Mouse (Mus musculus): ENCODE data around the gene Dnaja4. TPM values are rescaled to one million over a fixed set of nuclear protein-coding genes. Genes with fewer than 3 reads are reported as not detected.

Gene Dnaja4
- total RNA-seq, 2 experiments from 2014 or later = 82.3 to 91.1 TPM

DNA sequence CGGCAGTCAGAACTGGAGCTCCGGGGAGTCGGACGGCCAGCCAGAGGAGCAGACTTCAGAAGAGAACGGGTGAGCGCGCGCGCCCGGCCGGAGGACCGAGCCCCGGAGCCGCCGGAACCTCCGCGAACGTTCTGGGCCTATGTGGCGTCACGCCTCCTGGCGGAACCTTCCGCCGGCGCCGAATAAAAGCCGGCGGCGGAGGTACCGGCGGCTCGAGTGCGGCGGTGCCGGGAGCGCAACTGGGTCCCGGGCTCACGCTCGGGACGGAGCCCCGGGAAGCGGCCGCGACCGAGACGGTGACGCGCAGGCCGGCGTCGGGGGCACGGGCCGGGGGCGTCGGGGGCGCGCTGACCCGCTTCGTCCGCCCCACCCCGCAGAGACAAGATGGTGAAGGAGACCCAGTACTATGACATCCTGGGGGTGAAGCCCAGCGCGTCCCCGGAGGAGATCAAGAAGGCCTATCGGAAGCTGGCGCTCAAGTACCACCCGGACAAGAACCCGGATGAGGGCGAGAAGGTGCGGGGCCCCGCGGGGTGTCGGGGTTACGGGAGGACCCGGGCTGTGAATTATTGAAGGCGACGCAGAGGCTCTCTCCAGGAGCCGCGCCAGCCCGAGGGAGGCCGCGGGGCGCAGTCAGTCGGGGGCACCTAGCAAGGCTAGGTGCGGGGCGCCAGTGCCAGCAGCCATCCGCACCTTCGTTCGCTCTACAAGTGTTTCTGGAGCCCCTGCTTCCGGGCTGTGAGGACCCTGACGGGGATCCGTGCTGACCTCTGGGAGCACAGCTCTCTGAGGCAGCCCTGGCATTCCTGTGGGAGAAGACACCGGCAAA lies 886 bp downstream of the Dnaja4 start:
- DNase-seq = peak; percentile 89

DNA sequence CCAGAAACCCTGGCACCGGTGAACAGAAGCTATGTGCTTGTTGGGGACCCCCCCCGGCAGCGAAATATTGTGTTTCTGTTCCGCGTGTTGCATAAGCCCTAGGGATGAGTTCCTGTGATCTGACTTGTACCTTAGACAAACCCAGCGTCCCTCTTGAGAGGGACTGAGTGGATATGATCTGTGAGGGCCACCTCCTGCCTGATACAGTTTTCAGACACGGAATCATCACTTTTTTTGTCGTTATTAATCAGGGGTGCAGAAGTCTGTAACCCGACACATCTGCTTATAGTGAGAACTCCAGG lies 1.5 kb downstream of the Dnaja4 start:
- DNase-seq = peak in 1 of 2 experiments; percentile 69

DNA sequence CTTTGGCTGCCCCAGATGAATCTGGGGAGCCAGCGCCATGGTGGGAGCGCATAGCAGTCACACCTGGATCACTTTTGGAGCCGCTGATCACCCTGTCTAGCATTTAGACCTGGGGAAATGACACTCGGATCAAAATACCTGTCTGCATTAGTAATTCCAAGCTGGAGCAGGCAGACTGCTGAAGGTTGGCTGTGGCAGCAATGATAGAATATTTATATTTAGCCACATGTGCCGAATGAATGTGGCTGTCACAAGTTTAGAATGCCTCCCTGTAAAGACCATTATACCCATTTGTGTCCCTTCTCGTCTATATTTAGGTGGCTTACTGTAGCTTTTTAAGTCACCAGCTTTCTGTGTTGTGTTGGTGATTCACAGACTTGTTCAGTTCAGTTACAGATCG lies 2.1 kb downstream of the Dnaja4 start:
- peak; percentile 42 to 48 for DNase-seq

DNA sequence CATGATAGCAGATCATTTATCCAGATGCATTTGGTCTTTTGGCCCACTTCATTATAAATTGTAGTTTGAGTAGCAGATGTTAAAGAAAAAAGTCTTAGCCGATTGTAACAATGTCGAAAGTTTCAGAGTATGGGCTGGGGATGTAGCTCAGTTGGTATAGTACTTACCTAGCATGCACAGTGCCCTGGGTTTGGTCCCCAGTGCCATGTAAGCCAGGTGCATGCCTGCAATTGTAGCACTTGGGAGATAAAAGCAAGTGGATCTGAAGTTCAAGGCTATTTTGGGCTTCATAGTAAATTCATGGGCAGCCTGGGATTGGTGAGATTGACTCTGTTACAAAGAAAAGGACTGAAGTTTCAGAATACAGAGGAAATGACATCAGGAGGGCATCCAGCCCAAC lies 3.9 kb downstream of the Dnaja4 start:
- DNase-seq = peak in 1 of 2 experiments; percentile 22

DNA sequence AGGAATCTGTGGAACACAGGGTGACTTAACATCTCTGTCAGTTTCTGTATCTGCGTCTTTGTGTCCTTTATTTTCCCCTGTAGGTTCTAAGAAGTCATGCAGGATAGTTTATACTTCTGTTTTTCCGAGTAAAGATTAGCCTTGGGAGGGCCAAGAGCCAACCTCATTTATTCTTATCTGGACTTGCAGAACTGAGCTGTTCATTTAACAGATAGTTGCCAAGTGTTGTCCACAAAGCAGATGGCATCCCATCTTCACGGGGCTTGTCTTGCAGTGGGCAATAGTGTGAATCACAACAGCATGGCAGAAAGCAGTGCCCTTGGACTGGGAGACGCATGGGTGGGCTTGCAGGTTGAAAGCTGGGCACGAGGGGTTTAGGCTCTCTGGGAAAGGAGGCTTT lies 5.7 kb downstream of the Dnaja4 start:
- no peak for DNase-seq

DNA sequence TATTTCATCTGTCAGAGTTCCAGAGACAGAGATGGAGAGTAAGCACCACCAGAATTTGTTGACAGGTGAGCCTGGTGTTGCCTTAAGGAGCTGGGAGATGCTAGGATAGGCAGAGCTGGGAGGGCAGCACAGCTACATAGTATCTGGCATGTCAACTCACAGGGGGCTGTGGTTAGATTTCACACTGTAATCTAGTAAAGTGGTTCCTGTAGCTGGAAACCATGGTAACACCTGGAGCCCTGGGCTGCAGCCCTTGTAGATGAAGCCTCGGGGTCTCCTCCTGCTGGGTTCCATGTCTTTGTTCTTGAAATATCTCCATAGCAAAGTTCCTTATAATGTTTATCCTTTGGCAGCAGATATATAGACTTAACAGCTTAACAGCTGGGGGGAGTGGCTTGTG lies 6.9 kb downstream of the Dnaja4 start:
- no peak for DNase-seq

DNA sequence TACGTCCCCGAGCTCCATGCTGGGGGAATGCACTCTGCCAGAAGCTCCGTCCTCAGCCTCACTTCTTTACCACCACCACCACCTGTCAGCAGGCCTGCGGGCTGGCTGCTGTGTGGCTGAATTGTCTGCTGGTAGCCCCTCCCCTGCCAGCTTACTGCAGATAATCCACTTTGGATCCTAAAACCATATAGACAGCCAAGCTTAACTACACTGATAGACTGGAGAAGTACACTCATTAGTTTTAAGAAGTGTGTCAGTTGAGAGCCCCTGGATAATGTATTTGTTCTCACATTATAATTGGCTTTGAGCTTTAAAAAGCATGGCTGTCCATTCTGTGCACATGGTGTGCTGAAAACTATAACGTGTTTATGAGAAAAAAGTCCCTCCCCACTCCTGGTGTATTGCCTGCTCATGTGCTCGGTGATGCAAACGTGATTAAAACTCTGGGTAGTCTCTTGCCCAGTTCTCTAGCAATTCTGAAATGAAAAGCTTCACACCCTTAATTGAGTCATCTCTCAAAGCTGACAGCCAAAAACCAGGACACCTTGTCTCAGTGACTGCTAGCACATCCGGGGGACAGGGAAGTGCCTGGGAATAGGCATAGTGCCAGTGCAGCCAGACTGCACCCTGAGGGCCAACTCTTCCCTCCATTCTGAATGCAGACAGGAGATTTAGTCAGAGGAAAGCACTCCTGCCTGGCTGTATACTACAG lies 8.8 kb downstream of the Dnaja4 start:
- DNase-seq = peak in 1 of 2 experiments; percentile 23

DNA sequence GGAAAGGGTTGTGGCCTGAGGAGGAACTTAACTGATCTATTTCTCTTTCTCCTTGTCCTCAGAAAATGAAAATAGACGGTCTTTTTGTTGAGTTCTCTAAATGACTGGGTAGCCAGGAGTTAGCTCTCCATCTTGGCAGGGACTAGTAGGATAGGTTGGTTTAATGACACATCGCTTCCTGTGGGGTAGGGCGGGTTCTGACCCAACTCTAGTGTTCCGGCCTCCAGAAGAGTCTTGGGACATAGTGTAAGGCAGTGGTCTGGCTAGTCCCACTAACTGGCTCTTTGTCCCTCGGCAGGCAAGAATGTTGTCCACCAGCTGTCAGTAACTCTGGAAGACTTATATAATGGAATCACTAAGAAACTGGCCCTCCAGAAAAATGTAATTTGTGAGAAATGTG lies 9.4 kb downstream of the Dnaja4 start:
- DNase-seq = no peak

DNA sequence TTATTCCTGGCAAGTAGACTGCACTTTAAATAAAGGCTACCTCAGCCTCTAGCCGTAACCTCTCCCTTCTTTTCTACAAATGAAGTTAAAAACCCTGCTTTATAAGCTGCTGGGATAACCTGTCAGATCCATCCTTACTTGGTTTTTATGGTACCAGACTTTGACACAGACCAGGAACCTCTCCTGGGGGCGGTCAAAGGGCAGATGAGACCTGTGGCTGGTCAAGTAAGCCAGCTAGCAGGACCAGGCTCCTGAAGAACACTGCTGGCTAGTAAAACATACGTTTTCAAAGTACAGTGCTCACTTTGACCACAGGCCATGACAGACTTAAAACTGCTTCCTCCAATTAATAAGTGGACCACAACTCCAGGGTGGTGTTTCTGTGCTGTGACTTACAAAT lies 17.1 kb downstream of the Dnaja4 start:
- no peak for DNase-seq

DNA sequence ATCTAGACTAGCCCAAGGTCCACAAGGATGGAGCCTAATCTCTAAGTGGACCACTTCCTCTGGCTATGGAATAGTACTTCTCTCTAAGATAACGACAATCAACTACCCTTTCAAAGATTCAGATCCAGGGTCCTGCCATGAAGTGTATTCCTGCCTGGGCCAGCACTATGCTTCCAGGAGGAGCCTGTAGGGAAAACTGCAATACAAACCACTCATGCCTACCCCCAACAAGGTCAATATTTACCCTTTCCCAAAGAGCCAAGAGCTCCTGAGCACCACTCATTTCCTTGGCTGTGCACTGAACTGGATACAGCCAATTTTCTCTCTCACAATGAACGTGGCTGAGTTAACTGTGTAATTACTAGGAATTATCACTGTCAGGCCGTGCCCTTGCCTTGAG lies 18.9 kb downstream of the Dnaja4 start:
- DNase-seq = no peak

DNA sequence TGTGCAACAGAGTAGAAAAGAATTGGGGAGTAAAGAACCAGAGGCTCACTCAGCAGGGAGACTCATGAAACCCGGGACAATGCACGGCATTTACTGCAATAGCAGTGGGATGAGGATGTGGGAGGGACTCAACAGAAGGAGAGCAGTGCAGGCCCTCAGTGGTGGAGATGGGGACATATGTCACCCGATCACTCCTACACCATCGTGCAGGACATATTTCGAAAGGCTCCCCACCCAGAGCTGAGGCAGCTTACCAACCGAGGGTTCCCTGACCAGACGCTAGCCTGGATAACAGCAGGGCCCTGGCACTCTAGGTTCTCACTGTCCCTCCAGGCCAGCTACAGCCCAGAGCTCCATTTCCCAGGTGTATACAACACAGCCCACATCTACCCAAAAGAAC lies 23.5 kb downstream of the Dnaja4 start:
- DNase-seq = no peak

DNA sequence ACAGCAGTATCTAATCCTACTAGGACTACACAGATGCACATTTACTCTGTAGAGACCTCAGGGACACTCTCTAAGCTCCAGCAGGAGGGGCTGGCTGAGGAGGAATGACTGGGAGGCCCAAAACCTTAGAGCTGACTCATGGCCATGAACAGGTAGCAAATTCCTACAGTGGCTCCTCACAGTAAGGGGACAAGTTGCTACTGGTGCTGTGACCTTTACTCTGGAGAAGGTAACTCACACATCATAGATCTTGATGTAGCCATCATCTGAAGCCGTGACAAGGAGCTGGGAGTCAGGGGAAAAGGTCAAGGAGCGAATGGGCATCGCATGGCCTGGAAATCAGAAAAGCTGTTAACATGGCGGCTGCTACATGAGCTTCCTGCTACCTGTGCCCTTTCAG lies 23.9 kb downstream of the Dnaja4 start:
- no peak for DNase-seq

DNA sequence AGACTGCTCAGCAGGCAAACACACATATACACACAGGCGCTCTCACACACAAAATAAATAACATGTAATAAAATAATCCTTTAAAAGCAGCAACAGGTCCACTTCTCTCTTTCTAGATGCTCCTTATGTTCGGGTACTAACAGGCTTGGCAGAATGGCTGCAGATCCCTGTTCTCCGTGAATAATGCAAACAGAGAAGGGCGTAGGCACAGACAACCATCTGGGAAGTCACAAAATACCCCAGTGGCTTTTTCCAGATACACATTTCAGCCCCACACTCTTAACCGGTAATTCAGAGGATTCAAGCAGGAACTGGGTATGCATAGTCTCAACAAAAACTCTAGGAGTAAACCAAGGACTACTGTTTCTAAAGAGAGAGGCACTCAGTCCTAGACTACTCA lies 27.6 kb downstream of the Dnaja4 start:
- no peak for DNase-seq

DNA sequence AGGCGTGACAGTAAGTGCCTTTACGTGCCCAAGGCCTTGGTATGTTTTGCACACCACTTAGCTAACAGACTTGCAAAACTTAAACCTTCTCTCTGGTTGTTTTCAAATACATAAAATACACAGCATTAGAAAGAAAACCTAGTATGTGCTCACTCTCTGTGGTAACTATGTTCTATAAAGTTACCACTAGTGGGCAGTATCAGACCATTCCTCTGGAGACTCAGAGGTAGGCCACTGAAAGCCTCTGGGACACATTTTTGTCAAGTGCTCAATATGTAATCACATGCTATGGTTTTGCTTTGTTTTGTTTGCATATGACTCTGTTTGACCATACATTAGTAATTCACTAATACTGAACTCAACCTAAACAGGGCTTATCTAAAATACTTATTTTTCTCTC lies 33.4 kb downstream of the Dnaja4 start:
- no peak for DNase-seq

DNA sequence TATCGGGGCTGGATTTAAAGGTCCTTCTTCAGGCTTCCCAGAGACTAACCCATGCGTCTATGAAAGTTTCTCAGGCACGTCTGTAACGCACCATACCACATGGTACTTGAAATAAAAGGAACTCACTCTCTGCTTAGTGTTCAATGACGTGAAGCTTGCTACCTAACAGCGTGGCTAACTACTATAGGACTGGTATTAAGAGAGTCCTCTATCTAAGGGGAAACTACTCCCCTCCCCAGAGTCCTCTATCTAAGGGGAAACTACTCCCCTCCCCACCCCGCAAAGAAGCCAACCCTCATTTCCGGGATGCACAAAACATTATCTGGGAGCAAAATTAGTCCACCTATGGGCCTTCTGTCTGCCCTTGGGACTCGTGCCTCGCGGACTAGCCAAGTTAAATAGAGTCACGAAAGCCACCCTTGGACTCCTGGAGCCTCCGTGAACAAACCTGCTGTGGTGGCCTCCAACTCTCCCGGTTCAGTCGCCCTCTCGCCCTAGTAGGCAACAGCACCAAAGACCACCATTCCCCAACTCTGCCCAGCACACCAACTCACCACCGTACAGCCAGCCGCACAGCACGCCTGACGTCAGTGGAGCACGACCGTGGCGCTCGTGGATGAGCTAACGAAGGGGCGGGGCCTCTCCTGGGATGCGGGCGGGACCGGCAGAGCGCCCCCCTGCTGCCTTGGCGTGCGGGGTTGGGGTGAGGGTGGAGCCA lies 35.4 kb downstream of the Dnaja4 start, which contains the start of gene Wdr61:
Gene Wdr61, minus strand, starts transcription at position 599 of the 718 bp plus-strand sequence.
- DNase-seq = peak; percentile 97 to 99

DNA sequence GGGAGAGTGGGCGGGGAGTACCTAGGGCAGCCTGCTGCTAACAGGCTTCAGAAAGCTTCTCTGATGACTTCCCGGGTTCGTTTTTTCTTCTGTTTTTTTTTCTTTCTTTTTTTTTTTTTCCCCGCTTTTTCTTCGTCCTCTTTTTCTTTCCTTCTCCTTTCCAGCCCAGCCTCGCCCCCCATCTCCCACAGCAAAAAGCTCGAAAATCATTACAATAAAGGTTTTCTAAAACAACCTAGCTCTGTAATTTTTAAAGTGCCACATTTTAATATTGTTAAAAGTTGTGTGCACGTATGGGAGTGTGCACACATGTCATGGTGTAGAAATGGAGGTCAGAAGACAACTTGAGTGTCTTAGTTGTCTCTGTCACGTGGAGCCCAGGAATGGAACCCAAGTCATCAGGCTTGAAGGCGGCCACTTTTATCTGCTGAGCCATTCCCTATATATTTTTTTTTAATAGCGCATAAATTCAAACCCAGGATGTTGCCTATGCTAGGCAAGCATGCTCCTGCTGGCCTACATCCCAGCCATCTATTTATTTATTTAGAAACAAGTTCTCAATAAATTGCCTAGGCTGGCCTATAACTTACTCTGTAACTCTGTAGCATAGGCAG lies 36.1 kb downstream of the Dnaja4 start:
- DNase-seq = no peak

DNA sequence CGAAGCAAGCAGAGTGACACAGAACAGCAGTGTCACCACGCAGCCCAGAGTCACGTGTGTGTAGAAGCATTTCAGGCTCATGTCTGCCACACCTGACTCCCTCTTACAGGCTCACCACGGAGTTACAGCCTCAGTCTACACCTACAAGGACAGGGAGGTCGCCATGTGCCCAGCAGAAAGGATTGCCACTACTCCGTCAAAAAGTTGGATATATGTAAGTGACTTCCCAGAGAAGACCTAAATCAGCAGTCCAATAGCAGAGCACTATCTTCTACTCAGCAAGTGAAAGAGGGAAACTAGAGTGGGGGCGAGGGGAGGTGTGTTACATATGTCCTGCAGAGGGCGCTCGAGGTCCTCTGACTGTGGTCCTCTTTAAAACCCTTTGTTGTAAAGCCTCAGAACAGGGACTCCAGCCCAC lies 37.6 kb downstream of the Dnaja4 start:
- peak; percentile 33 to 49 for DNase-seq

DNA sequence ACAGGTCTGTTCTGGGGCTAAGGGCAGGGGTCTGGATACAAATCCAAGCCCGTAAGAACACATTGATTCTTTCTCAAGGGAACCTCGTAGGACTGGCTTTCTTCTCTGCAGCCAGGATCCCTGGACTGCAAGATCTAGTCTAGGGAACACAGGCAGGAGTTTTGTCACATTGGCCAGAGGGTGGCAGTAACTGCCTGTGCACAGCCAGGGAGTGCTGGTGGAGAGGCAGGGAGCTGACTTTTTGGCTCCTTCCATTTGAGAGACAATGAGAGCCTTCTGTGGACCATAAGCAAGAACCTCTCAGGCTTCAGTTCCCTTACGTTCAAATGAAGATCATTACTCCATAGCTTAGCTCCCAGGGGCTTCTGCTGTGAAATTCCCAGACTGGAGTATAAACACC lies 39.7 kb downstream of the Dnaja4 start:
- DNase-seq = peak; percentile 41 to 55

DNA sequence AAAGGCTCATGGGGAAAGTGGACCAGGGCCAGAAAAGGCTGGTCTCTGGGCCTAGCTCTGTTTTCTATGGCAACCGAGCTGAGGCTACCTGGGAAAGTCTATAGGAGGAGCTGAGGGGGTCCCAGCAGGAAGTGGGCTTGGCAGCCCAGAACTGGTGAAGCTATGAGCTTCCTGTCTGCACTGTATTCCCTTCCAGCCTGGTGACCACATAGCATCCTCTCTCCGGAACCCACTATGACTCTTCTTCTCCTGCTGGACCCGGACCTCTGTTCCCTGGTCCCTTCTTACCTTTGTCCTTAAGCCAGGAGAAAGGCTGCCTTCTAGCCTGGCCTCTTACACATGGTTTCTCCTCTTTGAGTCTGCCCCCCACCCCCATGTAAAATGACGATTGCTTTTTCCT lies 45.2 kb downstream of the Dnaja4 start:
- DNase-seq = no peak

DNA sequence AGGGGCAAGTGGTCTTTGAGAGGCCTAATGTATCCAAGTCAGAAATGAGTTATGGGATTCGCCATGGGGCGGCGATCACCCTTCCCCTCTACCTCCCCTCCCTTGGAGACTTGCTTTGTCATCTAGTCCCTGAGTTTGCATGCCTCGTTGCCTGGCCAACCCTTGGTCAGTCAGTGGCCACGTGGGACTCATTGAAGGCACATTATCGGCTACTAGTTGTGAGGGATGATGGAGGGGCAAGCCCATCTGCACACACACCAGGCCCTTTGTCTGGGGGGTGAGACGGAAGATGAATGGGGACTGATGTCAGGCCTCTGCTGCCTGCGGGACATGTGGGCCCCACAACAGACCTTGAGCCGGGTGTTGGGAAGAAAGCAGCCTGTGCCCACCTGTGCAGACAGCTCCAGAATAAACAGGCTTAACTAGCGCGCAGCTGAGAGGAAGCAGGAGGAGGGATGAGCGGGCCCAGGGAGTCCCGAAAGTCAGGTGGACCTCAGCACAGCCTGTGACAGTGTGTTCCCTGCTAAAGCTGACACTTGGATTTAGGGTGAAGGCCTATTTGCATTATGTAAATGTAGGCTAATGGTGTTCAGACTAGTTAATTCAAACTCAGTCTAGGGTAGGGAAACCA lies 47.2 kb downstream of the Dnaja4 start:
- DNase-seq = no peak

DNA sequence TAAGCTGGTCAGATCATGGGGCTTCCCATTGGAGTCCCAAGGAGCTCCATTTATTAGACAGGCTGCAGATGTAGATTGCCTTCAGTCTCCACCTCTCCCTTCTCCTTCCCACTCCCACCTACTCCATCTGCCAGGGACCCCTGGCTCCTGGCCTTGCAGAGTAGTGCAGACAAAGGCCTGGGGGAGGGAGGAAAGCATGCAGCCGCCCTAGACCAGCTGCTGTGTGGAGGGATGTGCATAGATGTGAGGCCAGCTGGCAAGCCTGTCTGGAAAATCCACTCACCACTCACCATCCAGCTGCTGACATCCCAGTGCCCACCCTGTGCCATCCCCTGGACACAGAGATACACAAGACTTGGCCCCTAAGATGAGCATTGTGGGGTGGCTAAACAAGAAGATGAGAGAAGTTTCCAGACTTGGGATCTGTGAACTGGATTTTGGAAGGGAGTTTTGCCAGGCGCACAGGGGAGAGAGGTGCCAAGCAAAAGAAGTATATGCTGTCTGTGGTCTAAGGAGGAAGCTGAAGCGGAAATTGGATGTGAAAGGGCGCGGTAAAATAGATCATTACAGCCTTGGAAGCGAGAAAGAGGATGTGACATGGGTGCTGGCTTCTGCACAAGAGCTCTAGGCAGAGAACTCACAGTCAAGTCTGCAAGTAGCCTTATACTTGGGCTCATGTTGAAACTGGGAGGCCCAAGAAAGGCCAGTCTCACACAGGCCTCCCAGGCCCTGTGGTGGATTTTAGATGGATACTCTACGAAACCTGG lies 51.7 kb downstream of the Dnaja4 start:
- no peak for DNase-seq

All from heart, adult 18-20 months (tissue).